Mouse (Mus musculus): ENCODE results near the gene Hist1h3c. TPM values are rescaled to one million over a fixed set of nuclear protein-coding genes. Genes with fewer than 3 reads are reported as not detected.
"Not testable (repeated sequence)": the region's sequence is repeated elsewhere in the genome, so short reads cannot be mapped to it uniquely, and the experiment has no call there.

Gene Hist1h3c
- polyA plus RNA-seq, 1 experiment from 2014 or later = 14.4 TPM

- 0 out of 2 replicates have a peak overlapping the region, but pooled peaks have one; percentile 11 for H3K27ac ChIP-seq
Measured at GRCm38 (mm10) chr13:23755000-23755399, 9.6 kb upstream of the Hist1h3c start.

GRCm38 (mm10) chr13:23753314-23754078 is 8.1 kb upstream of the Hist1h3c start:
- H3K9ac ChIP-seq = no peak overlapping the region
- H3K27me3 ChIP-seq = no peaks in the 10 kb centered on the region
- no peak for ATAC-seq (ENCODE audit: insufficient number of reproducible peaks, insufficient read depth, low FRiP score, low TSS enrichment, low read depth)
- peak overlapping the region; percentile 42 for H3K4me3 ChIP-seq
- no peaks in the 10 kb centered on the region for H3K9me3 ChIP-seq
- peaks cover 12% of the 10 kb centered on the region; the same call in 1 of the 2 replicates for H3K4me1 ChIP-seq
- H3K4me2 ChIP-seq = peak overlapping the region; percentile 67
- no peaks in the 10 kb centered on the region for H3K36me3 ChIP-seq
- peak overlapping the region; percentile 68 for H3K27ac ChIP-seq
- 53% methylated on average over 4 of the region's 4 CpGs for WGBS

More at GRCm38 (mm10) chr13:23755000-23755399, 9.6 kb upstream of the Hist1h3c start:
- no peak for ATAC-seq (ENCODE audit: insufficient number of reproducible peaks, insufficient read depth, low FRiP score, low TSS enrichment, low read depth)
- Histone ChIP-seq H3K4me3 (no peak overlapping the region), H3K27me3 (no peaks in the 10 kb centered on the region), H3K4me1 (peaks cover 11% of the 10 kb centered on the region), H3K36me3 (no peaks in the 10 kb centered on the region), H3K4me2 (no peak overlapping the region), H3K9ac (no peak overlapping the region), H3K9me3 (no peaks in the 10 kb centered on the region)

GRCm38 (mm10) chr13:23752742-23753172 is 7.4 kb upstream of the Hist1h3c start:
- no peak for ATAC-seq (ENCODE audit: insufficient number of reproducible peaks, insufficient read depth, low FRiP score, low TSS enrichment, low read depth)
- no peaks in the 10 kb centered on the region for H3K9me3 ChIP-seq
- peaks cover 19% of the 10 kb centered on the region; the same call in 1 of the 2 replicates for H3K4me1 ChIP-seq
- peak overlapping the region; percentile 67 for H3K4me2 ChIP-seq
- peak overlapping the region; percentile 87 for H3K27ac ChIP-seq
- no peaks in the 10 kb centered on the region for H3K36me3 ChIP-seq
- WGBS = 1% methylated on average over 6 of the region's 6 CpGs
- peak overlapping the region; percentile 73 for H3K9ac ChIP-seq
- H3K4me3 ChIP-seq = peak overlapping the region; percentile 42
- no peaks in the 10 kb centered on the region for H3K27me3 ChIP-seq

GRCm38 (mm10) chr13:23752067-23752741 is 6.8 kb upstream of the Hist1h3c start, which contains the start of gene Hist1h3b:
Gene Hist1h3b, plus strand, starts transcription at chr13:23752267.
- H3K9ac ChIP-seq = peak within 1 kb of the TSS; percentile 73
- peak within 1 kb of the TSS; percentile 67 for H3K4me2 ChIP-seq
- not testable (repeated sequence) for H3K36me3 ChIP-seq, H3K27me3 ChIP-seq, H3K9me3 ChIP-seq
- peak; percentile 87 for ATAC-seq (ENCODE audit: insufficient number of reproducible peaks, insufficient read depth, low FRiP score, low TSS enrichment, low read depth)
- peaks cover 18% of the 10 kb centered on the region; the same call in 1 of the 2 replicates for H3K4me1 ChIP-seq
- peak within 1 kb of the TSS; percentile 96 for H3K27ac ChIP-seq
- WGBS = under 1% methylated on average over 16 of the region's 47 CpGs
- H3K4me3 ChIP-seq = peak within 1 kb of the TSS; percentile 48

- Histone ChIP-seq H3K9me3 (no peaks in the 10 kb centered on the region), H3K4me2 (peak overlapping the region; percentile 67), H3K36me3 (no peaks in the 10 kb centered on the region), H3K4me3 (peak overlapping the region; percentile 48), H3K27ac (peak overlapping the region; percentile 96), H3K4me1 (peaks cover 21% of the 10 kb centered on the region; the same call in 1 of the 2 replicates), H3K27me3 (no peaks in the 10 kb centered on the region), H3K9ac (peak overlapping the region; percentile 71)
- 1% methylated on average over 11 of the region's 11 CpGs for WGBS
- ATAC-seq (ENCODE audit: insufficient number of reproducible peaks, insufficient read depth, low FRiP score, low TSS enrichment, low read depth) = no peak
Measured at GRCm38 (mm10) chr13:23751478-23751956, 6.1 kb upstream of the Hist1h3c start.

GRCm38 (mm10) chr13:23750839-23751477 is 5.6 kb upstream of the Hist1h3c start, which contains the start of gene Hist1h2ab:
Gene Hist1h2ab, plus strand, starts transcription at chr13:23751126.
- not testable (repeated sequence) for H3K36me3 ChIP-seq, H3K27me3 ChIP-seq, H3K9me3 ChIP-seq
- Histone ChIP-seq H3K27ac (peak within 1 kb of the TSS; percentile 96), H3K4me2 (peak within 1 kb of the TSS; percentile 67), H3K4me3 (peak within 1 kb of the TSS; percentile 48), H3K9ac (peak within 1 kb of the TSS; percentile 71), H3K4me1 (peaks cover 21% of the 10 kb centered on the region; the same call in 1 of the 2 replicates)
- under 1% methylated on average over 33 of the region's 47 CpGs for WGBS
- 0 out of 2 replicates have a peak, but pooled peaks have one; percentile 54 for ATAC-seq (ENCODE audit: insufficient number of reproducible peaks, insufficient read depth, low FRiP score, low TSS enrichment, low read depth)

- H3K4me3 ChIP-seq = no peak overlapping the region
- no peak for ATAC-seq (ENCODE audit: insufficient number of reproducible peaks, insufficient read depth, low FRiP score, low TSS enrichment, low read depth)
- peaks cover 21% of the 10 kb centered on the region; the same call in 1 of the 2 replicates for H3K4me1 ChIP-seq
- H3K9ac ChIP-seq = no peak overlapping the region
- H3K36me3 ChIP-seq = no peaks in the 10 kb centered on the region
- no peaks in the 10 kb centered on the region for H3K27me3 ChIP-seq
- no peak overlapping the region for H3K4me2 ChIP-seq
- WGBS = 90% methylated on average over 5 of the region's 5 CpGs
- H3K27ac ChIP-seq = peak overlapping the region; percentile 93
- H3K9me3 ChIP-seq = no peaks in the 10 kb centered on the region
Measured at GRCm38 (mm10) chr13:23749563-23750121, 4.2 kb upstream of the Hist1h3c start.

- Histone ChIP-seq H3K36me3 (no peaks in the 10 kb centered on the region), H3K4me2 (peak overlapping the region; percentile 73), H3K27ac (peak overlapping the region; percentile 99), H3K9ac (peak overlapping the region; percentile 60; the same call in 1 of the 2 replicates), H3K4me3 (peak overlapping the region; percentile 48), H3K4me1 (peaks cover 31% of the 10 kb centered on the region), H3K9me3 (no peaks in the 10 kb centered on the region), H3K27me3 (no peaks in the 10 kb centered on the region)
- WGBS = 11% methylated on average over 2 of the region's 4 CpGs
- ATAC-seq (ENCODE audit: insufficient number of reproducible peaks, insufficient read depth, low FRiP score, low TSS enrichment, low read depth) = no peak
Measured at GRCm38 (mm10) chr13:23747892-23748288, 2.5 kb upstream of the Hist1h3c start.

- no peak for ATAC-seq (ENCODE audit: insufficient number of reproducible peaks, insufficient read depth, low FRiP score, low TSS enrichment, low read depth)
- H3K36me3 ChIP-seq = no peaks in the 10 kb centered on the region
- peak overlapping the region; percentile 73 for H3K4me2 ChIP-seq
- H3K9me3 ChIP-seq = no peaks in the 10 kb centered on the region
- H3K4me1 ChIP-seq = peaks cover 28% of the 10 kb centered on the region
- WGBS = 3% methylated on average over 13 of the region's 13 CpGs
- H3K9ac ChIP-seq = peak overlapping the region; percentile 75
- H3K27ac ChIP-seq = peak overlapping the region; percentile 99
- H3K4me3 ChIP-seq = peak overlapping the region; percentile 48
- H3K27me3 ChIP-seq = no peaks in the 10 kb centered on the region
Measured at GRCm38 (mm10) chr13:23747081-23747891, 1.9 kb upstream of the Hist1h3c start.

GRCm38 (mm10) chr13:23746201-23747080 is 1.0 kb upstream of the Hist1h3c start, which contains the start of gene Hist1h2bb:
Gene Hist1h2bb, plus strand, starts transcription at chr13:23746734.
- peak; percentile 93 for ATAC-seq (ENCODE audit: insufficient number of reproducible peaks, insufficient read depth, low FRiP score, low TSS enrichment, low read depth)
- peak within 1 kb of the TSS; percentile 99 for H3K27ac ChIP-seq
- H3K4me3 ChIP-seq = peak within 1 kb of the TSS; percentile 48
- peak within 1 kb of the TSS; percentile 73 for H3K4me2 ChIP-seq
- WGBS = under 1% methylated on average over 44 of the region's 58 CpGs
- peak within 1 kb of the TSS; percentile 75 for H3K9ac ChIP-seq
- H3K4me1 ChIP-seq = peaks cover 28% of the 10 kb centered on the region
- H3K27me3 ChIP-seq, H3K9me3 ChIP-seq, H3K36me3 ChIP-seq: not testable (repeated sequence)

Measured in embryonic facial prominence, embryonic 13.5 days (tissue).